Mouse (Mus musculus) midbrain, embryonic 11.5 days (tissue): ENCODE data around the gene Erc2. TPM values are rescaled to one million over a fixed set of nuclear protein-coding genes. Genes with fewer than 3 reads are reported as not detected.

Experiments used
- ATAC-seq: fragments of 200-750 bp; cut with Nextera tagmentation; 2 replicates; pipeline ENCODE4 v1.8.0; 2017; ENCODE audit warnings: moderate TSS enrichment, moderate library complexity; ENCODE audit not compliant: low FRiP score
- DNase-seq: peaks from one replicate; pipeline ENCODE4 v3.0.0; 2015; ENCODE audit warnings: low spot score; ENCODE audit errors: missing footprints
- H3K27ac ChIP-seq: fragments of 300-500 bp; sonication (generic); 2 replicates; pipeline ENCODE4 v1.5.1; 2014; ENCODE audit warnings: low read depth, low read length
- H3K27me3 ChIP-seq: fragments of 300-500 bp; sonication (generic); 2 replicates; pipeline ENCODE4 v1.6.1; 2014; ENCODE audit warnings: mild to moderate bottlenecking, low read length, moderate library complexity, mixed read lengths; ENCODE audit not compliant: control insufficient read depth, insufficient read depth
- H3K36me3 ChIP-seq: fragments of 300-500 bp; sonication (generic); 2 replicates; pipeline ENCODE4 v1.6.1; 2014; ENCODE audit warnings: mild to moderate bottlenecking, low read length, moderate library complexity, mixed read lengths; ENCODE audit not compliant: control insufficient read depth, insufficient read depth
- H3K4me1 ChIP-seq: fragments of 300-500 bp; sonication (generic); 2 replicates; pipeline ENCODE4 v1.6.1; 2014; ENCODE audit warnings: low read length; ENCODE audit not compliant: control insufficient read depth, insufficient read depth
- H3K4me2 ChIP-seq: fragments of 300-500 bp; sonication (generic); 2 replicates; pipeline ENCODE4 v1.6.1; 2014; ENCODE audit warnings: mild to moderate bottlenecking, moderate library complexity
- H3K4me3 ChIP-seq: fragments of 300-500 bp; sonication (generic); 2 replicates; pipeline ENCODE4 v1.5.1; 2014; ENCODE audit warnings: low read depth, low read length
- H3K9ac ChIP-seq: fragments of 300-500 bp; sonication (generic); 2 replicates; pipeline ENCODE4 v1.6.1; 2014; ENCODE audit warnings: low read length
- H3K9me3 ChIP-seq: fragments of 300-500 bp; sonication (generic); 2 replicates; pipeline ENCODE4 v1.6.1; 2016; ENCODE audit warnings: low read length; ENCODE audit not compliant: control insufficient read depth
- WGBS: fragments of 180-500 bp; shearing (Covaris S2); extraction: QIAGEN DNeasy Blood & Tissue Kit; methylation state at CpG from one replicate; pipeline ENCODE4 v1.1.7; 2014; 5-methylcytosine and 5-hydroxymethylcytosine counted together
- polyA plus RNA-seq: library from polyadenylated mRNA; unstranded; fragments of >200 nt; fragmentation: Nextera tagmentation; extraction: Ambion mirVana; gene quantifications from 2 replicates; pipeline ENCODE4 v1.2.1, GENCODE M21; 2014

The Erc2 gene
- polyA plus RNA-seq, 1 experiment from 2014 or later, result 10.6 TPM

DNA sequence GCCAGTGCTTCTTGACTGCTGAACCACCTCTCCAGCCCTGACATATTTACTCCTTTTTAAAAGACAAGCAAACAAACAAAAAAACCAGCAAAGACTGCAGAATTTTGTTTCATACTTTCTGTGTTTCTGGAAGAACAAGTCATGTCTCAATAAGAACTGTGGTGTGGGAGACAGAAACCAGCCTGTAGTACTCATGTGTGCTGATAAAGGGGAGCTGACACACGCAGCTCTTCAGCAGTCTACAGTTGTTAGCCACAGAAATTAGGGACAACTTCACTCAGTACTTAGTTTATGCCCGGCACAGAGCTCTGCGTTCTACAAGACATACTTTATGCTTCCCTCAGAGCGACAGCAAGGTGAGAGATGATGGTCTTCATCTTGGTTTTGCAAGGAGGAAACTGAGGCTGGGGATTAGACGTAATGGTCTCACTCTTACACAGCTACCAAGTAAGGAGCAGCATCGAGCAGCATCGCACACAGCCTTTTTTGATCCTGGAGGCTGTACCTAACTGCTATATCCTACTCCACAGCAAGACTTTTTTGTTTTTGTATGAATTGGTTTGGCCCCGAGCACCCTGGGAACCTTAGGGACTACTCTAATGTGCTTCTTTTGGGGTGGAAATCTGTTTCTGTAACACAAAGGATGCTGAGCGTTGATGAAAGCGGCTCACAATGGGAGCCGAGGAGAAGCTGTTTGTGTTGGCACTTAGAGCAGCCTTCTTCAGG is 435.1 kb downstream of the Erc2 start:
- peak overlapping the region; percentile 2; the same call in 1 of the 2 replicates for H3K27ac ChIP-seq
- ATAC-seq, result no peak
- H3K9me3 ChIP-seq, result no peaks in the 10 kb centered on the region
- no peak overlapping the region; the same call in 1 of the 2 replicates for H3K4me2 ChIP-seq
- H3K4me3 ChIP-seq, result no peak overlapping the region
- peak; percentile 87 for DNase-seq
- peak overlapping the region; percentile 39 for H3K9ac ChIP-seq
- no peaks in the 10 kb centered on the region for H3K27me3 ChIP-seq
- WGBS, result 36% methylated on average over 11 of the region's 11 CpGs
- H3K36me3 ChIP-seq, result no peaks in the 10 kb centered on the region
- peaks cover 12% of the 10 kb centered on the region for H3K4me1 ChIP-seq

DNA sequence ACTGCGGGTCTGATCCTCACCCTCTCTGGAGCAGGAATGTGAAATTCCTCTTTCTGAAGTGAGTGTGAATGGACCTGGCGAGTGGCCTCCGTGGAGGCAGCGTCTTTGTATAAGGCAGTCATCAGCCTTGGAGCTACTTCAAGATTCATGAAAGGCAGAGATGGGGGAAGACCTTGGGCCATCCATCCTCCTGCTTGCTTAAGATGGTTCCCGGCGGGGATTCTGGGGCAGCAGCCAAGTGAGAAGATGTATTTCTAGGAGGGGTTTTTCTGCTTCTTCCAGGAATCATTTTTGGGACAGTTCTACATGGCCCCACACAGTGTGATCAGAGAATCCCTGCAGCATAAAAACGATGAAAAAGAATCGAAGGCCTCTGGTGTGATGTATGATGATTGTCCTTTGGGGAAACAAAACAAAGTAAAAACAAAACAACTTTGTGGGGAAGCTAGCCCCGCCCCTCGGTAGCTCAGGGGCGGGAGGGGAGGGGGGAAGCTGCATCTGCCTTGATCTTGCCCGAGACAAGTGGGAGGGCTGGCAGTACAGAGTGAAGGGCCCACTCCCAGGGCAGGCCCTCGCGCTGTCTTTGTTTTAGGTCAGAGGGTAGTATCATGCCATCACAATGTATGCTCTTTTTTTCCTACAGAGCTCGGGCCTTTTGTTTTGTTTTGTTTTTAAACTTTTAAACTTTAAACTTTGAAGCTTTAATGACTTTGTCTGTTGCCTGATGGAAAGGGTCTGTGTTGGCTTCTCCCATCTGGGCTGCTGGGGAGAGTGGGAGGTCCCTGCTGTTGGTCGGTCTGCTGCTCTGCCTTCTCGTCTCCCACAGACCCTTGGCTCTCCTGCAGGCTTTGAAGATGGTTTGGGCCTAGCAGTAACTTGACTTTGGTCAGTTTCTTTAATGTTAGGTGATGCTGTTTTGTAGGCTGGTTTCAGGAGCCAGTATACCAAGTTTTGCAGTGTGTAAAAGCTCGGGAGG is 435.9 kb downstream of the Erc2 start:
- DNase-seq (peak; percentile 91), ATAC-seq (peak; percentile 88; the same call in 1 of the 2 replicates)
- H3K36me3 ChIP-seq, result no peaks in the 10 kb centered on the region
- H3K4me2 ChIP-seq, result no peak overlapping the region; the same call in 1 of the 2 replicates
- H3K4me3 ChIP-seq, result no peak overlapping the region
- H3K9ac ChIP-seq, result peak overlapping the region; percentile 39
- peak overlapping the region; percentile 2; the same call in 1 of the 2 replicates for H3K27ac ChIP-seq
- H3K9me3 ChIP-seq, result no peaks in the 10 kb centered on the region
- H3K27me3 ChIP-seq, result no peaks in the 10 kb centered on the region
- WGBS, result 12% methylated on average over 18 of the region's 18 CpGs
- peaks cover 12% of the 10 kb centered on the region for H3K4me1 ChIP-seq

DNA sequence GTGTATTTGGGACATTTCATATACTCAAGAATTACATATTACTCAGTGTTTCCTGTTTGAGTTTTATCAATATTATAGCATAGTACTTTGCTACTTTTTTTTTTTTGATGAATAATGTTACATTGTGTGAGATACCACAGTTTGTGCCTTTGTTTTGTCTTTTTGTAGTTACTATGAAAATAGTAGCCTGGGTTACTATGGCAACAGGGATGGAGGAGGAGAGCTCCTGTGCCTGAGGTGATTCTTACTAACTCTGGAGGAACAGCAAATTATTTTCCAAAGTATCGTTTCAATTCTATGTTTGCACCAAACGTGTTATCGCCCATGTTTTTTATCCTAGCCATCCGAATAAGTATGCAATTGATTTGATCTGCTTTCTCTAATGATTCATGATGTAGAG is 438.7 kb downstream of the Erc2 start:
- Histone ChIP-seq H3K4me1 (peaks cover 12% of the 10 kb centered on the region), H3K27ac (no peak overlapping the region), H3K27me3 (no peaks in the 10 kb centered on the region), H3K36me3 (no peaks in the 10 kb centered on the region), H3K9ac (no peak overlapping the region), H3K4me2 (no peak overlapping the region), H3K9me3 (no peaks in the 10 kb centered on the region), H3K4me3 (no peak overlapping the region)
- DNase-seq (no peak), ATAC-seq (no peak)
- WGBS, result 82% methylated on average over 4 of the region's 4 CpGs

DNA sequence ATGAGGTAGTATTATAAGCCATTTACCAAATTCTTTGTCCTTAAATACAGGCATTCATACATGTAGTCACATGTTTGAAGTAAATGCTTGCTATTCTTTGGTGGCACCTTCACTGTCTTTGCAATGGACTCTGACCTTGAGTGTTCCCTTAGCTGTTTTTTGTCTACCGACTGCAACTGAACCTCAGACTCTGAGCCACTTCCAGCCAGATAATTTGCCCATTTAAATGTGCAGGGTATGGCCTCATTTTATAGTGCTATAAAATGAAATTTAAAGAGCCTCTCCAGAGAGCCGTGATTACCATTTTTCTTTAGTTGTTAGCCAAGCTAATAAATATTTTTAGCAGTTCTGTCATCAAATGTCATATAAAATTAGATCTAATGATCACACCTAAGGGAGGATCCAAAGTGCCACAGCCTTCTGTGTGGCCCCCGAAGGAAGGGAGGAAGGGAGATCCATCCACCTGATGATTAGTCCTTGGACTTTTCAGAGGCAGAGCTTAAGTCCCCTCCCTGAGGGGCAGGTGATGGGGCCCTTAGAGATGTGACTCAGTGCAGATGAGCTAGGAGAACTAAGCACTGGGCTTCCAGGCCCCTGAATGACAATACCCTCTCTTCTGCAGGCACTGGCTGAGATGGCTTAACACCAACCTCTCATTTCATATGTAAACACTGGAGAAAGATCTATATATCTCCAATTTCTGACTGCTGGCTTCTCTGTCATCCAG is 439.6 kb downstream of the Erc2 start:
- Histone ChIP-seq H3K4me2 (no peak overlapping the region), H3K27ac (no peak overlapping the region), H3K9ac (no peak overlapping the region), H3K4me1 (peaks cover 12% of the 10 kb centered on the region), H3K36me3 (no peaks in the 10 kb centered on the region), H3K27me3 (no peaks in the 10 kb centered on the region), H3K4me3 (no peak overlapping the region), H3K9me3 (no peaks in the 10 kb centered on the region)
- no peak for DNase-seq
- no peak for ATAC-seq
- 83% methylated on average over 3 of the region's 3 CpGs for WGBS

DNA sequence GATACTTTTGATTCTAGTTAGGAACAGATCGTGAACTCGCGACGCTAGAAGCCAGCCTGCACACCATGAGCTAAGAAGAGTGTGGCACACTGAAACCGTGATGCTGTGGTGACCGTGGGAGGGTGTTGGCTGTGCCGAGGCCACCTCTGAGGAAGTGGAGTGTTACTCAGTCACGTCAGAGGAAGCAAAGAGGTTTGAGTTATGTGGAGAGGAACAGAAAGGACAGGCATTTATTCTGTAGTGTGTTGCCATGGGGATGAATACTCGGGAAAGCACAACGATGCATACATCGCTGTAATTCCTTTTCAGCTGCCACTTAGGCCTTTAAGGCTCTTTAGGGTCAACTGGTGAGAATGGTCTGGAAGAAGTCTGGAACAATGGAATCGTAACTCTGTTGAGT is 445.8 kb downstream of the Erc2 start:
- ATAC-seq (peak; percentile 24), DNase-seq (peak; percentile 71)
- peaks cover 5% of the 10 kb centered on the region; the same call in 1 of the 2 replicates for H3K4me1 ChIP-seq
- H3K4me3 ChIP-seq, result no peak overlapping the region
- no peak overlapping the region for H3K4me2 ChIP-seq
- no peak overlapping the region for H3K27ac ChIP-seq
- no peaks in the 10 kb centered on the region; the same call in 1 of the 2 replicates for H3K27me3 ChIP-seq
- WGBS, result 44% methylated on average over 12 of the region's 12 CpGs
- H3K36me3 ChIP-seq, result no peaks in the 10 kb centered on the region
- no peaks in the 10 kb centered on the region for H3K9me3 ChIP-seq
- H3K9ac ChIP-seq, result no peak overlapping the region

DNA sequence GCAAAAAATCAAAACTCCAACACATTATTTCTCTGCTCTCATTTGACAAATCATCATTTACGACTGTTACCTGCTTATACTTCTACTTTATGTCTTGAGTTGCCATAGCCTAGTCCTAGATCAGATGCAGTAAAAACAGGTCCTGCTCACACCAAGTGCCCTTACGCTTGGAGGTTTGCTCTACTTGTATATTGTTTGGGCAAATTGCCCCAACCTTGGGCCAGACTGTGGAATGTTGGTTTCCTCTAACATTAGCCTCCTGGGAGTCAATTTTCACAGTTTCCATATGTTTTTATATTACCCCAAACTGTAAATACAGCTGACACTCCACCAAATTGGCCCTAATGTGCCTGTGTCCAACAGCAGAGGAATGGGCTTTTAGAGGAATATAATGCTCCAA is 447.6 kb downstream of the Erc2 start:
- WGBS, result 83% methylated on average over 2 of the region's 2 CpGs
- peaks cover 5% of the 10 kb centered on the region; the same call in 1 of the 2 replicates for H3K4me1 ChIP-seq
- H3K36me3 ChIP-seq, result no peaks in the 10 kb centered on the region
- H3K4me3 ChIP-seq, result no peak overlapping the region
- no peak overlapping the region for H3K9ac ChIP-seq
- H3K27me3 ChIP-seq, result no peaks in the 10 kb centered on the region; the same call in 1 of the 2 replicates
- ATAC-seq (no peak), DNase-seq (peak; percentile 75)
- H3K27ac ChIP-seq, result no peak overlapping the region
- no peaks in the 10 kb centered on the region for H3K9me3 ChIP-seq
- no peak overlapping the region for H3K4me2 ChIP-seq

DNA sequence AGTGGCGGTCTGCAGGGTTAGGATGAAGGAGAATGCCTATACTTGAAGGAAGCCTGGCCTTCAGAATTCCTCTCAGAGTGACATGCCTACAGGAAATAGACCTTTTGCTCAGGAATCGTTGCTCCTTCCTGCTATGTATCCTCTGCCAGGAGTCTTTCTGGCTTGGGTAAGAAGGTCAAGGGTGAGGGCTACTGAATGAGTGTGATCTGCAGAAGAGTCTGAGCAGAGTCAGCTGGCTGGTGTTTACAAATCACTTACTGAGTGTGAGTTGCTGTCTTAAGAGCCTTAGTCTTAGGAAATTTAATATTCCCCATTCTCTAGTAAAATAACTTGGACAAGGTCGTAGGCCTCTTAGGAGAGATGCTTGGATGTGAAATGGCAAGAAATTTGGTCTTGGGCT is 450.3 kb downstream of the Erc2 start:
- Histone ChIP-seq H3K36me3 (no peaks in the 10 kb centered on the region), H3K27me3 (no peaks in the 10 kb centered on the region; the same call in 1 of the 2 replicates), H3K4me3 (no peak overlapping the region), H3K27ac (no peak overlapping the region), H3K4me1 (peaks cover 5% of the 10 kb centered on the region; the same call in 1 of the 2 replicates), H3K9me3 (no peaks in the 10 kb centered on the region), H3K4me2 (no peak overlapping the region), H3K9ac (no peak overlapping the region)
- DNase-seq (peak; percentile 64), ATAC-seq (no peak)
- WGBS, result 80% methylated on average over 3 of the region's 3 CpGs

DNA sequence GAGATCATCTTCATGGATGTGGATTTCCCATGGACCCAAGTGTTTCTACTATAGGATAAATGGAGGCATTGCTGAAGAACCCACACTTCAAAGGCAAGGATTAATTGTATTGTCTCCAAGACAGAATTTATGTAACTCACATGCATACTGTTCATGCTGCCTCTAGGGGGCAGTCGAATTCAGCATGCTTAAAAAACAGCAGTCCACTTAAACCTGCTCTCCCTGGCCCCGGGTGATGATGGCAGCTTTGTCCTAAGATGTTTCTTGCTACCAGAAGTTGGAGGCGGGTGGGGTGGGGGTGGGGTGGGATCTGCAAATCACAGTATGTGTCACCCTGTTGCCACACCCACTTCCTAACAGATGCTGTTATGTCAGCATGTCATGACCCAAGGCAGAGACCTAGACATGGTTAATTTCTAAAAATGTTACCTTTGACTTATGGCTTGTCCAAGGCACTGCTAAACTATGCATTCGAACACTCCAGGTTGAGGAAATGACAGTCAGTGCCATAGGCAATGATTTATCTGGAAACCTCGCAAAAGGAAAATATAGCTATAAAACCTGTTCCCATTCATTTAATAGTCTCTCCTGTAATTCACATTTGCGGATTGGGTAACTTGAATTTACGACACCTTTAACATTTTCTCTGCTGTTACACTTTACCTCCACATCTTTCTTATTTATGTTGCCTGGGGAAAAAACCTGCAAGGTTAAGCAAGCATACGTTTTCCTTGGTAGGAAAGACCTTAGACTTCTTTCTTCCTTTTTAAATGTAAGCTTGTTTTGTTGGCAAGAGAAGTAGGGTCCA is 467.6 kb downstream of the Erc2 start:
- Histone ChIP-seq H3K9me3 (no peaks in the 10 kb centered on the region), H3K9ac (no peak overlapping the region), H3K27ac (no peak overlapping the region), H3K27me3 (no peaks in the 10 kb centered on the region), H3K36me3 (no peaks in the 10 kb centered on the region), H3K4me3 (no peak overlapping the region), H3K4me2 (no peak overlapping the region), H3K4me1 (no peaks in the 10 kb centered on the region)
- ATAC-seq, result no peak
- DNase-seq, result peak; percentile 90
- WGBS, result 69% methylated on average over 8 of the region's 8 CpGs
